Mouse (Mus musculus) gastrocnemius, postnatal 14 days (tissue): ENCODE results near the gene Tufm. TPM values are rescaled to one million over a fixed set of nuclear protein-coding genes. Genes with fewer than 3 reads are reported as not detected.

Experiments used
- DNase-seq: peaks from one replicate; pipeline ENCODE4 v3.0.0; 2021; ENCODE audit warnings: mixed read lengths
- intact Hi-C: fragments of 180-260 bp; cut with DNase I; formaldehyde crosslinking; loops from one replicate; pipeline ENCODE4 v1.15.1; 2025; ENCODE audit warnings: low total_unique reads
- long read RNA-seq, 2 experiments: library from polyadenylated mRNA; stranded (forward); transcript quantifications; one replicate each; pipeline ENCODE4 v2.0.0; 2021
- total RNA-seq, 2 experiments: library from RNA; stranded (reverse); gene quantifications; 2 replicates each; pipeline ENCODE4 v1.2.3; 2021

Tufm gene
- total RNA-seq: 100 to 1,000 TPM; 117 to 146 TPM
- long read RNA-seq, experiment 1, transcript Tufm-201 (10 exons, 1,679 nt): major isoform, 83 of 92 reads
- long read RNA-seq, experiment 1, partial matches to known transcripts: 9 of 92 reads
- long read RNA-seq, experiment 1, other reads (novel, unspliced or antisense): 0 of 92 reads
- long read RNA-seq, experiment 2, transcript Tufm-201 (10 exons, 1,679 nt): major isoform, 113 of 128 reads
- long read RNA-seq, experiment 2, partial matches to known transcripts: 10 of 128 reads
- long read RNA-seq, experiment 2, other reads (novel, unspliced or antisense): 5 of 128 reads

- intact Hi-C loops: no loop called here
- peak; percentile 96 for DNase-seq
Observed at GRCm38 (mm10) chr7:126487052-126487483, at the start of gene Tufm. Gene Tufm (plus strand): TSS chr7:126487361.

- intact Hi-C loops: no loop called here
- DNase-seq: no peak
Observed at GRCm38 (mm10) chr7:126440134-126440533, 47.0 kb upstream of the Tufm start.

GRCm38 (mm10) chr7:126443997-126444396 is 43.2 kb upstream of the Tufm start:
- intact Hi-C loops: no loop called here
- no peak for DNase-seq

GRCm38 (mm10) chr7:126444536-126444935 is 42.6 kb upstream of the Tufm start:
- intact Hi-C loops: no loop called here
- no peak for DNase-seq

- intact Hi-C loops: no loop called here
- DNase-seq: peak; percentile 17
Observed at GRCm38 (mm10) chr7:126445104-126445815, 41.9 kb upstream of the Tufm start.

GRCm38 (mm10) chr7:126446217-126446616 is 40.9 kb upstream of the Tufm start:
- DNase-seq: no peak

GRCm38 (mm10) chr7:126448481-126448880 is 38.7 kb upstream of the Tufm start:
- DNase-seq: peak; percentile 15
- intact Hi-C loops: no loop called here

More at GRCm38 (mm10) chr7:126446217-126446616, 40.9 kb upstream of the Tufm start:
- intact Hi-C loops: no loop called here

GRCm38 (mm10) chr7:126449991-126450390 is 37.2 kb upstream of the Tufm start:
- no peak for DNase-seq
- intact Hi-C loops: no loop called here

- intact Hi-C loops: no loop called here
- no peak for DNase-seq
Observed at GRCm38 (mm10) chr7:126450641-126451040, 36.5 kb upstream of the Tufm start.

GRCm38 (mm10) chr7:126452244-126452643 is 34.9 kb upstream of the Tufm start:
- intact Hi-C loops: no loop called here
- peak; percentile 11 for DNase-seq

- intact Hi-C loops: no loop called here
- DNase-seq: no peak
Observed at GRCm38 (mm10) chr7:126453861-126454260, 33.3 kb upstream of the Tufm start.

- intact Hi-C loops: no loop called here
- DNase-seq: peak; percentile 10
Observed at GRCm38 (mm10) chr7:126455242-126455641, 31.9 kb upstream of the Tufm start.

- DNase-seq: no peak
- intact Hi-C loops: no loop called here
Observed at GRCm38 (mm10) chr7:126456382-126457266, 30.5 kb upstream of the Tufm start.

GRCm38 (mm10) chr7:126458225-126458624 is 28.9 kb upstream of the Tufm start:
- intact Hi-C loops: no loop called here

GRCm38 (mm10) chr7:126458844-126459618 is 28.1 kb upstream of the Tufm start:
- intact Hi-C loops: no loop called here
- DNase-seq: peak; percentile 76

More at GRCm38 (mm10) chr7:126458225-126458624, 28.9 kb upstream of the Tufm start:
- DNase-seq: peak; percentile 16

- peak; percentile 45 for DNase-seq
- intact Hi-C loops: no loop called here
Observed at GRCm38 (mm10) chr7:126460623-126461399, 26.4 kb upstream of the Tufm start.

- peak; percentile 41 for DNase-seq
- intact Hi-C loops: no loop called here
Observed at GRCm38 (mm10) chr7:126461626-126462025, 25.5 kb upstream of the Tufm start.

GRCm38 (mm10) chr7:126463004-126463403 is 24.2 kb upstream of the Tufm start, which contains the start of gene Atp2a1:
Gene Atp2a1 (minus strand): TSS chr7:126463108.
- peak; percentile 84 for DNase-seq

More at GRCm38 (mm10) chr7:126463004-126463403, 24.2 kb upstream of the Tufm start, which contains the start of gene Atp2a1:
- intact Hi-C loops: no loop called here
